Mouse (Mus musculus) midbrain, embryonic 16.5 days (tissue): ENCODE data around the gene H2al1b. TPM values are rescaled to one million over a fixed set of nuclear protein-coding genes. Genes with fewer than 3 reads are reported as not detected.
"Not testable (repeated sequence)": the region's sequence is repeated elsewhere in the genome, so short reads cannot be mapped to it uniquely, and the experiment has no call there.

ENCODE experiments used
- ATAC-seq: fragments of 200-750 bp; cut with Nextera tagmentation; 2 replicates; pipeline ENCODE4 v1.8.0; 2017; ENCODE audit warnings: moderate TSS enrichment
- H3K27ac ChIP-seq: fragments of 300-500 bp; sonication (generic); 2 replicates; pipeline ENCODE4 v1.5.1; 2014; ENCODE audit warnings: mild to moderate bottlenecking, low read length, mixed read lengths
- H3K27me3 ChIP-seq: fragments of 300-500 bp; sonication (generic); 2 replicates; pipeline ENCODE4 v1.6.1; 2014; ENCODE audit warnings: low read depth, low read length, mixed read lengths; ENCODE audit not compliant: control insufficient read depth, insufficient read depth
- H3K36me3 ChIP-seq: fragments of 300-500 bp; sonication (generic); 2 replicates; pipeline ENCODE4 v1.6.1; 2014; ENCODE audit warnings: mild to moderate bottlenecking, low read length, moderate library complexity, mixed read lengths; ENCODE audit not compliant: control insufficient read depth, insufficient read depth
- H3K4me1 ChIP-seq: fragments of 300-500 bp; sonication (generic); 2 replicates; pipeline ENCODE4 v1.6.1; 2014; ENCODE audit warnings: mild to moderate bottlenecking, low read length, mixed read lengths; ENCODE audit not compliant: control insufficient read depth, insufficient read depth
- H3K4me2 ChIP-seq: fragments of 300-500 bp; sonication (generic); 2 replicates; pipeline ENCODE4 v1.6.1; 2014; ENCODE audit warnings: mild to moderate bottlenecking, low read length, mixed read lengths
- H3K4me3 ChIP-seq: fragments of 300-500 bp; sonication (generic); 2 replicates; pipeline ENCODE4 v1.5.1; 2014; ENCODE audit warnings: low read depth, mild to moderate bottlenecking, low read length, moderate library complexity, mixed read lengths
- H3K9ac ChIP-seq: fragments of 300-500 bp; sonication (generic); 2 replicates; pipeline ENCODE4 v1.6.1; 2014; ENCODE audit warnings: low read depth, low read length, mixed read lengths
- H3K9me3 ChIP-seq: fragments of 300-500 bp; sonication (generic); replicated peaks from 2 replicates; pipeline ENCODE4 v1.6.1; 2014; ENCODE audit warnings: mild to moderate bottlenecking, low read length, mixed read lengths; ENCODE audit not compliant: control insufficient read depth, poor library complexity, severe bottlenecking
- WGBS: fragments of 180-500 bp; shearing (Covaris S2); extraction: QIAGEN DNeasy Blood & Tissue Kit; methylation state at CpG from one replicate; pipeline ENCODE4 v1.1.7; 2014; 5-methylcytosine and 5-hydroxymethylcytosine counted together
- polyA plus RNA-seq: library from polyadenylated mRNA; unstranded; fragments of >200 nt; fragmentation: Nextera tagmentation; extraction: Ambion mirVana; gene quantifications from 2 replicates; pipeline ENCODE4 v1.2.1, GENCODE M21; 2015

H2al1b gene
- polyA plus RNA-seq, 1 experiment from 2014 or later = not detected

DNA sequence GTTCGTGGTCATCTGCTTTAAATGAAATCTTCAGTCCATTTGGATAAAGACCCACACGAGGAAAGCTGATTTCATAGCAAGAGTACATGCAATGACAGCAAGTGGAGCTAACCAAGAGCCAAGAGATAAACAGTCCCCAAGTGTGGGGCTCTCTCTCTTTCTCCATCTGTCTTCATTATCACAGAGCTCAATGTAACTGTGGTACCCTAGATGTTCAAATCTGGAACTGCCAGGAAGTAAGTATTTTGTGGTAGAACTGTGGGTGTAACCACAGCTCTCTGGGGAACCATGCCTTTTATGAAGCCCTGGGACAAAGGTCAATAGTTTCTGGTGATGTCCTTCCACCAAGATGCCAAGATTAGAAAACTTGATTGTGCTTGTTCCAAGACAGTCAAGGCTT lies 21.5 kb upstream of the H2al1b start:
- no peak overlapping the region for H3K4me2 ChIP-seq
- ATAC-seq = no peak
- 82% methylated on average over 2 of the region's 2 CpGs for WGBS

DNA sequence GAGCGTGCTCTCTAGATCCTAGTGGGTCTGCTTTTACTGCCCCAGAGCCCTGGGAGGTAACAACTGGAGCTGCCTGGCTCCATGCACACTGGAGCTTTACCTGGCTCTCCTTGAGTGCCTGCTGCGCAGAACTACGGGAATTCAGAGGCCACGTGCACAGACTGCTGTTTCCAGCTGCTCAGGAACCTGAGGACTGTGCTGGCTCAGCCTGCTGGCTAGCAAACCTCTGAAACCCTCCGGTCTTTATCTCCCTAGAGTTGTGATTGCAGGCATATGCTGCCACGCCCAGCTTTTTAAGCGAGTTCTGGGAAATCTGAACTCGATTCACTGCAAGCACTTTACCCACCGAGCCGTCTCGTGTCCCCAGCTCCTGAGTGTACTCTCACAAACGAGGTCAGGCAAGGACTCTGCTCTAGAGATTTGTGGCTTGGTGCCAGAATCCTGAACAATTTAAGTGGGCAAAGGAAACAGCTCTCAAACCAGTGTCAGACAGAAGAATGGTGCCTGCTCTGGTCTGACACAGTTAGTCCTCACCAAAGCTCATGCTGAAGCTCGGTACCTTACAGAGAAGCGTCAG lies 13.8 kb upstream of the H2al1b start:
- Histone ChIP-seq H3K9me3 (no peaks in the 10 kb centered on the region), H3K36me3 (no peaks in the 10 kb centered on the region), H3K27me3 (no peaks in the 10 kb centered on the region), H3K27ac (no peak overlapping the region), H3K4me2 (no peak overlapping the region), H3K4me1 (no peaks in the 10 kb centered on the region), H3K4me3 (no peak overlapping the region), H3K9ac (no peak overlapping the region)
- 70% methylated on average over 14 of the region's 14 CpGs for WGBS
- ATAC-seq = no peak

More for the DNA sequence above, 21.5 kb upstream of the H2al1b start:
- Histone ChIP-seq H3K4me1 (no peaks in the 10 kb centered on the region), H3K9ac (no peak overlapping the region), H3K27me3 (no peaks in the 10 kb centered on the region), H3K9me3 (no peaks in the 10 kb centered on the region), H3K4me3 (no peak overlapping the region), H3K36me3 (no peaks in the 10 kb centered on the region), H3K27ac (no peak overlapping the region)

DNA sequence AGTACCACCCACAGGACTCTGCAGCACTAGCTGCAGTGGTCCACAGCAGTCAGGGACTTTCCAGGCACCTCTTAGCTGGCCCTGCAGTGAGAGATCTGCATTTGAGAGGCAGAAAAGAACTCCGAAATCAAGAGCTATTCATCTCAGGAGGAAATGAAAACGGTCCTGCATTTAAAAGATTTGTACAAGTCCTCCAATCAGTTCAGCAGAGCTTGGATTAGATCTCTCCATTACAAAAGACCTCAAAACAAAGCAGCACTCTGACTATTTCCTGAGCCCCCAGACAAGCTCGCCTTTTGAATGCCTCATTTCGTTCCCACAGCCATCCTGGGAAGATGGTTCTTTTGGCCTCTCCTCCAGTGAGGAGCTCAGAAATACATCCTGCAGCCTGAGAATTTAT lies 13.0 kb upstream of the H2al1b start:
- no peak overlapping the region for H3K27ac ChIP-seq
- no peaks in the 10 kb centered on the region for H3K27me3 ChIP-seq
- no peak overlapping the region for H3K4me3 ChIP-seq
- no peak overlapping the region for H3K4me2 ChIP-seq
- H3K4me1 ChIP-seq = no peaks in the 10 kb centered on the region
- H3K36me3 ChIP-seq = no peaks in the 10 kb centered on the region
- no peaks in the 10 kb centered on the region for H3K9me3 ChIP-seq
- H3K9ac ChIP-seq = no peak overlapping the region
- ATAC-seq = no peak
- WGBS = 44% methylated on average over 4 of the region's 4 CpGs

DNA sequence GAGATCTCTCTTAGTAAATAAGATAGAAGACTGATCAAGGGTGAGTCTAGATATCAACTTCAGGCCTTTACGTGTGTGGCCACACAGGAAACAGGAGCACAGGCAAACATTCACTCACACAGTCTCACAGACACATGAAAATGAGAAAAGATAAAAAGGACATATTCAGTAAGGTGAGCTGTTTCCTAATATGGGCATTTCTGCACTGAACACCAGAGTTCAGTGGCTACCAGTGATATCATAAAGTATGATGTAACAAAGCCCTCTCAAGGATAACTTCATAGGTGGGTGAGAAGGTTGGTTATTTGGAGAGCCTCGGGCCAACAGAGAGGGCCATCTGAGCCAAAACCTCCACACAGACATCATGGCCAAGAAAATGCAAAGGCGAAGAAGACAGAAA lies 3.3 kb upstream of the H2al1b start, which contains the start of gene H2al1a:
TSS of gene H2al1a (plus strand) at position 301 of the 400 bp plus-strand sequence.
- H3K36me3 ChIP-seq = not testable (repeated sequence)

DNA sequence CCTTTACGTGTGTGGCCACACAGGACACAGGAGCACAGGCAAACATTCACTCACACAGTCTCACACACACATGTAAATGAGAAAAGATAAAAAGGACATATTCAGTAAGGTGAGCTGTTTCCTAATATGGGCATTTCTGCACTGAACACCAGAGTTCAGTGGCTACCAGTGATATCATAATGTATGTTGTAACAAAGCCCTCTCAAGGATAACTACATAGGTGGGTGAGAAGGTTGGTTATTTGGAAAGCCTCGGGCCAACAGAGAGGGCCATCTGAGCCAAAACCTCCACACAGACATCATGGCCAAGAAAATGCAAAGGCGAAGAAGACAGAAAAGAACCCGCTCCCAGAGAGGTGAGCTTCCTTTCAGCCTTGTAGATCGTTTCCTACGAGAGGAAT lies 3.1 kb downstream of the H2al1b start, which contains the start of gene H2al1c:
TSS of gene H2al1c (plus strand) at position 301 of the 400 bp plus-strand sequence.
- not testable (repeated sequence) for H3K4me3 ChIP-seq, H3K36me3 ChIP-seq, H3K27ac ChIP-seq, ATAC-seq, H3K27me3 ChIP-seq, H3K4me1 ChIP-seq, H3K9me3 ChIP-seq, H3K9ac ChIP-seq, H3K4me2 ChIP-seq
- WGBS = 89% methylated on average over 1 of the region's 6 CpGs

More for the DNA sequence above, 3.3 kb upstream of the H2al1b start, which contains the start of gene H2al1a:
- not testable (repeated sequence) for H3K4me3 ChIP-seq, ATAC-seq, H3K27ac ChIP-seq, H3K4me2 ChIP-seq, H3K9ac ChIP-seq, H3K4me1 ChIP-seq, H3K9me3 ChIP-seq, H3K27me3 ChIP-seq
- WGBS = no CpG with 5 or more reads among the region's 3 CpGs

- ATAC-seq, H3K36me3 ChIP-seq, H3K27ac ChIP-seq, H3K27me3 ChIP-seq, H3K9me3 ChIP-seq, H3K4me1 ChIP-seq, H3K4me3 ChIP-seq, H3K9ac ChIP-seq, H3K4me2 ChIP-seq: not testable (repeated sequence)
- no CpG with 5 or more reads among the region's 6 CpGs for WGBS
Measured at GRCm38 (mm10) chrX:11308524-11308923, 6.3 kb downstream of the H2al1b start, which contains the start of gene H2al1d. H2al1d (plus strand) TSS chrX:11308824.

DNA sequence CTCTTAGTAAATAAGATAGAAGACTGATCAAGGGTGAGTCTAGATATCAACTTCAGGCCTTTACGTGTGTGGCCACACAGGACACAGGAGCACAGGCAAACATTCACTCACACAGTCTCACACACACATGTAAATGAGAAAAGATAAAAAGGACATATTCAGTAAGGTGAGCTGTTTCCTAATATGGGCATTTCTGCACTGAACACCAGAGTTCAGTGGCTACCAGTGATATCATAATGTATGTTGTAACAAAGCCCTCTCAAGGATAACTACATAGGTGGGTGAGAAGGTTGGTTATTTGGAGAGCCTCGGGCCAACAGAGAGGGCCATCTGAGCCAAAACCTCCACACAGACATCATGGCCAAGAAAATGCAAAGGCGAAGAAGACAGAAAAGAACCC lies 9.4 kb downstream of the H2al1b start, which contains the start of gene H2al1e:
TSS of gene H2al1e (plus strand) at position 301 of the 400 bp plus-strand sequence.
- not testable (repeated sequence) for H3K4me2 ChIP-seq, H3K9me3 ChIP-seq, H3K27ac ChIP-seq, H3K4me1 ChIP-seq, H3K27me3 ChIP-seq, H3K36me3 ChIP-seq, ATAC-seq, H3K4me3 ChIP-seq, H3K9ac ChIP-seq
- no CpG with 5 or more reads among the region's 3 CpGs for WGBS

- H3K9me3 ChIP-seq, H3K4me1 ChIP-seq, ATAC-seq, H3K27ac ChIP-seq, H3K9ac ChIP-seq, H3K27me3 ChIP-seq, H3K4me2 ChIP-seq, H3K4me3 ChIP-seq, H3K36me3 ChIP-seq: not testable (repeated sequence)
- no CpG with 5 or more reads among the region's 6 CpGs for WGBS
Measured at GRCm38 (mm10) chrX:11314858-11315257, 12.6 kb downstream of the H2al1b start, which contains the start of gene H2al1f. H2al1f (plus strand) TSS chrX:11315158.

DNA sequence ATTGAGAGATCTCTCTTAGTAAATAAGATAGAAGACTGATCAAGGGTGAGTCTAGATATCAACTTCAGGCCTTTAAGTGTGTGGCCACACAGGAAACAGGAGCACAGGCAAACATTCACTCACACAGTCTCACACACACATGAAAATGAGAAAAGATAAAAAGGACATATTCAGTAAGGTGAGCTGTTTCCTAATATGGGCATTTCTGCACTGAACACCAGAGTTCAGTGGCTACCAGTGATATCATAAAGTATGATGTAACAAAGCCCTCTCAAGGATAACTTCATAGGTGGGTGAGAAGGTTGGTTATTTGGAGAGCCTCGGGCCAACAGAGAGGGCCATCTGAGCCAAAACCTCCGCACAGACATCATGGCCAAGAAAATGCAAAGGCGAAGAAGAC lies 15.7 kb downstream of the H2al1b start, which contains the start of gene H2al1g:
TSS of gene H2al1g (plus strand) at position 301 of the 400 bp plus-strand sequence.
- not testable (repeated sequence) for ATAC-seq, H3K36me3 ChIP-seq, H3K4me2 ChIP-seq, H3K27me3 ChIP-seq, H3K9ac ChIP-seq, H3K4me3 ChIP-seq, H3K27ac ChIP-seq, H3K4me1 ChIP-seq, H3K9me3 ChIP-seq
- no CpG with 5 or more reads among the region's 3 CpGs for WGBS
